ENCODE assay signal across 14 mouse cellular contexts in the genomic region with DNA sequence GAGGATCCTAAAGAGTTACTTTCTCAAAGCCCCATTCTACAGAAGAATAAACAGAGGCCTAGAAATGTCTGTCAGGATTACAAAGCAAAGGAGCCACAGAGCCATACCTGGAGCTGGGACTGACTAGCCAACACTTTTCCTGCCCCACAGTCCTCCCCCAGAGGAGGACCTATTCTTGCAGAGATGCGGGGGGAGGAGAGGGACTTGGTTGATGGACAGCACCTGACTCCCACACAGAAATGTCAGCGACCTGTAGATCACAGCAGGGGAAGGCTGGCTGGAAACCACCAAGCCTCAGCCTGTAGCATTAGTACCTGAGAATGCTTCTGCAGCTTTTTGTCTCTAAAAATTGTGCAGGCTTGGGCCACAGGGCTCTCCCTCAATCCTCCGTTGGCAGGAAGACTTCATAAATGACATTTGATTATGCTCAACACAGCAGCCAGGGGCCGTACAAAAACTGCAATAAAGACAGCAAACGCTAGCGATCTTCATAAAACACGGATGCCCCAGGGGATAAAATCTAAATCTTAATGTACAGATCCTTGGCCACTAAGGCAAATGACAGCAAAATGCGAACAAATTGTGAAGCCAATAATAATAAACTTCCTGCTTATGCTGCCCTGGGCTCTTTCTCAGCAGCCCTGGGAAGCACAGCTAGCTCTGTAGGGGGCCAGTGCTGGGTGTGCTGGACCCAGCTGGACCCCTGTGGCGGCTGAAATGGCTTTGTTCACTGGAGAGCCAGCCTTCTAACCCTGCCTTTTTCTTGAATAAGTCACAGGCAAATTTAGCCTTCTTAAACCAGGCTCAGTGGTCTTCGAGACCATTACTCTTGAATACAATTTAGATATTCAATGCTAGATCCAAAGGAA.
DNase-seq lines count a peak whose midpoint lies in the region; ATAC-seq and TF ChIP-seq lines count a peak whose summit lies in the region.
"Had no signal": no experiment of that assay in that cellular context is flagged by ENCODE, and none has a peak within 500 bp of the region (broad histone marks: within the 10 kb centered on the region; RNA-seq: fewer than 3 reads in every experiment).

No protein-coding gene starts in this region.

- WGBS in kidney, postnatal 0 days = 26% methylated on average over 10 of the region's 10 CpGs
- WGBS in hindbrain, embryonic 14.5 days = 32% methylated on average over 10 of the region's 10 CpGs
- 23% methylated on average over 10 of the region's 10 CpGs for WGBS in neural tube, embryonic 14.5 days

- peaks cover 8% of the 10 kb centered on the region; the same call in 1 of the 2 replicates for H3K4me1 ChIP-seq in kidney, postnatal 0 days (replicated peaks; ENCODE audit: insufficient read depth, low read length)
- peaks cover 15% of the 10 kb centered on the region for H3K4me1 ChIP-seq in hindbrain, embryonic 14.5 days (replicated peaks; ENCODE audit: control insufficient read depth, insufficient read depth, low read length)
- peaks cover 12% of the 10 kb centered on the region; the same call in 1 of the 2 replicates for H3K4me1 ChIP-seq in neural tube, embryonic 14.5 days (ENCODE audit: control insufficient read depth, insufficient read depth, low read length)

- no peak; the same call in 1 of the 2 replicates for TF ChIP-seq CTCF in kidney, postnatal 0 days (IDR thresholded peaks at IDR 0.05; ENCODE audit: low read depth)

- ATAC-seq in kidney, postnatal 0 days (replicated peaks; ENCODE audit: low FRiP score, low read depth) = no peak
- ATAC-seq in hindbrain, embryonic 14.5 days (ENCODE audit: low FRiP score) = no peak
- no peak for ATAC-seq in neural tube, embryonic 14.5 days (ENCODE audit: low read depth)
- ATAC-seq: activated CD4-positive, CD25-positive, alpha-beta regulatory T cell, adult 4 months; inflammation-experienced regulatory T-cells, adult 6 months had no signal

- H3K4me2 ChIP-seq in kidney, postnatal 0 days (ENCODE audit: low read length) = 0 out of 2 replicates have a peak overlapping the region, but pooled peaks have one; percentile 18
- no peak overlapping the region for H3K4me2 ChIP-seq in hindbrain, embryonic 14.5 days (replicated peaks)
- no peak overlapping the region for H3K4me2 ChIP-seq in neural tube, embryonic 14.5 days (ENCODE audit: low read depth, low read length)

- H3K27ac ChIP-seq in kidney, postnatal 0 days = 0 out of 2 replicates have a peak overlapping the region, but pooled peaks have one; percentile 31
- peak overlapping the region; percentile 38 for H3K27ac ChIP-seq in hindbrain, embryonic 14.5 days
- peak overlapping the region; percentile 64 for H3K27ac ChIP-seq in neural tube, embryonic 14.5 days (ENCODE audit: low read depth, low read length)

- H3K27me3 ChIP-seq in kidney, postnatal 0 days (ENCODE audit: insufficient read depth, low read length) = no peaks in the 10 kb centered on the region
- H3K27me3 ChIP-seq in hindbrain, embryonic 14.5 days (ENCODE audit: control insufficient read depth, insufficient read depth, low read length) = no peaks in the 10 kb centered on the region
- no peaks in the 10 kb centered on the region for H3K27me3 ChIP-seq in neural tube, embryonic 14.5 days (ENCODE audit: control insufficient read depth, insufficient read depth, low read length)

- H3K4me3 ChIP-seq in kidney, postnatal 0 days (replicated peaks; ENCODE audit: low read depth, low read length) = no peak overlapping the region
- H3K4me3 ChIP-seq in hindbrain, embryonic 14.5 days (replicated peaks; ENCODE audit: low read length) = no peak overlapping the region
- H3K4me3 ChIP-seq in neural tube, embryonic 14.5 days (ENCODE audit: low read depth, low read length) = no peak overlapping the region
- H3K4me3 ChIP-seq: erythroblast, embryonic 14.5 days; myocyte had no signal

- H3K9ac ChIP-seq in kidney, postnatal 0 days (ENCODE audit: low read depth, low read length) = no peak overlapping the region
- peak overlapping the region; percentile 6; the same call in 1 of the 2 replicates for H3K9ac ChIP-seq in hindbrain, embryonic 14.5 days
- H3K9ac ChIP-seq in neural tube, embryonic 14.5 days (replicated peaks; ENCODE audit: low read depth, low read length) = no peak overlapping the region

- no peaks in the 10 kb centered on the region for H3K36me3 ChIP-seq in kidney, postnatal 0 days (ENCODE audit: insufficient read depth, low read length)
- no peaks in the 10 kb centered on the region for H3K36me3 ChIP-seq in hindbrain, embryonic 14.5 days (replicated peaks; ENCODE audit: control insufficient read depth, insufficient read depth)
- H3K36me3 ChIP-seq in neural tube, embryonic 14.5 days (ENCODE audit: control insufficient read depth, insufficient read depth, low read length) = no peaks in the 10 kb centered on the region

- peak; percentile 13 to 20 for DNase-seq in cerebellum, postnatal 10 days
- DNase-seq in cerebellum, postnatal 4 days (ENCODE audit: low spot score in 2 of 2) = no peak
- DNase-seq in kidney, postnatal 0 days (ENCODE audit: low spot score) = peak; percentile 83
- DNase-seq in kidney, postnatal 36 days = no peak
- DNase-seq in hindbrain, embryonic 14.5 days (ENCODE audit: low spot score) = no peak
- no peak for DNase-seq in MN1 (ENCODE audit: low spot score)
- DNase-seq in frontal cortex, postnatal 14 days (ENCODE audit: low spot score in 2 of 2) = no peak
- DNase-seq: cerebellum, postnatal 14 days; heart, adult 18-20 months had no signal

- H3K9me3 ChIP-seq in kidney, postnatal 0 days (replicated peaks; ENCODE audit: low read length) = no peaks in the 10 kb centered on the region
- no peaks in the 10 kb centered on the region for H3K9me3 ChIP-seq in hindbrain, embryonic 14.5 days (ENCODE audit: control insufficient read depth, low read length)
- no peaks in the 10 kb centered on the region for H3K9me3 ChIP-seq in neural tube, embryonic 14.5 days (ENCODE audit: control insufficient read depth, low read length)

Comparison
In these comparisons a context has a peak if more than half of its experiments do, and no peak if none do; other contexts are left out.
1. DNase-seq: peak in cerebellum, postnatal 10 days (2 of 2) and kidney, postnatal 0 days (single experiment); none in cerebellum, postnatal 4 days (0 of 2), kidney, postnatal 36 days (0 of 2), hindbrain, embryonic 14.5 days (single experiment), MN1 (single experiment) and frontal cortex, postnatal 14 days (0 of 2).
2. Peak in every context shown above with its lines, with median percentiles within 50 percentile points of each other: H3K27ac ChIP-seq.